Mouse (Mus musculus) ES-E14 (cell line): ENCODE data around the gene Kcnip1.

Source experiments
- CHD2 ChIP-seq: IDR thresholded peaks from 2 replicates; pipeline ENCODE4 v1.6.1; 2014; ENCODE audit warnings: mild to moderate bottlenecking, low read depth, low read length, inconsistent platforms
- HCFC1 ChIP-seq: IDR thresholded peaks from 2 replicates; pipeline ENCODE4 v1.6.1; 2012; ENCODE audit warnings: low read length, inconsistent platforms, borderline replicate concordance; ENCODE audit not compliant: insufficient read depth
- MAFK ChIP-seq: IDR thresholded peaks from 2 replicates; pipeline ENCODE4 v1.6.1; 2014; ENCODE audit warnings: mild to moderate bottlenecking, low read depth, low read length, inconsistent platforms; ENCODE audit not compliant: insufficient read depth
- ZC3H11A ChIP-seq: IDR thresholded peaks from 2 replicates; pipeline ENCODE4 v1.6.1; 2012; ENCODE audit warnings: low read depth, mild to moderate bottlenecking, inconsistent platforms, low read length, borderline replicate concordance
- ZNF384 ChIP-seq: IDR thresholded peaks from 2 replicates; pipeline ENCODE4 v1.6.1; 2012; ENCODE audit warnings: low read depth, low read length, inconsistent platforms

- TF ChIP-seq HCFC1 = no peak
- no peak for TF ChIP-seq ZNF384
- TF ChIP-seq CHD2 = no peak
- TF ChIP-seq ZC3H11A = no peak
- no peak for TF ChIP-seq MAFK
Observed at GRCm38 (mm10) chr11:33637107-33637506, 355.8 kb downstream of the Kcnip1 start.
